Mouse (Mus musculus): ENCODE data around the gene Rps8. TPM values are rescaled to one million over a fixed set of nuclear protein-coding genes. Genes with fewer than 3 reads are reported as not detected.

Gene Rps8
- polyA plus RNA-seq, 1 experiment from 2014 or later = 578 TPM

DNA sequence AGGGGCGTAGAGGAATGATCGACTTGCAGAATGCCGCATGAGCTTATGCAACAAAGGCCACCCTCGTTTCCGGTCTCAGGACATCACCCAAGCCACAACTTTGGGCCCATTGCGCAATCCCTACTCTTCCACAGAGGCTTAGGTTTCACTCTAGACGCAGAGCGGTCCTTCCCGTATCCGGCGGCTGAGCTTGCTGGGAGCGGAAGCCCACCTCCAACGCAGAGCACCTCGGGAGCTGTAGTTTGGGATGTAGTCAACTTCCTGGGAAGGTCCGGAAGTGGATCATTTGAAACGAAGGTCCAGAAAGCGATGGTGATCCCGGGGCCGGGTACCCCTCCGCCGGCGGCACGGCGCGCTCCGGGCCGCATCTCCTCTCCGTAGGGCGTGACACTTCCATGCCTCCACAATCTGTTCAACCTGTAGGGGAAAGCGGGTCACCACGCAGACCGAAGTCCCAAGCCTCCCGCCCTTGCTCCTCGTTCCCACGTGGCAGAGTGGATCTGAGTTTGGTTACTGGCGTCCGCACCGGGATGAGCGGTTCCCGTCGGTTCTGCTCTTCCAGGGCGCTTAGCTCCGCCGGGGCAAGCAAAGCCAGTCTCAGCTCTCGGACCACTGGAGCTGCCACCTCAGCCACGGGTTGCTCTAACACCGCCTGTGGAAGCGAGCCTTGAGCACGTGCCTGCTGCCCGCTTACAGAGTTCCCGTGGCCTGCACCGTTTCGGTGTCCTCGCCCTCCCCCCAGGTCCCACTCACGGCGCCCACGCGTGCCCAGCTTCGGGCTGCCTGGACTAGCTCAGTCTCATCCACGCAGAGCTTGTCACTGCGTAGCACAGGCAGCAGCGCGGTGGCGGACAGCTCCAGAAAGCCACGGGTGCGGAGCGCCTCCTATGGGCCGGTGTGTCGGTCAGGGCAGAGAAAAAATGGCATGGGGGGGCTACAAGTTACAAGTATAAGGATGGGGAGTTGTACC lies 35.3 kb downstream of the Rps8 start:
- no peaks in the 10 kb centered on the region for H3K36me3 ChIP-seq
- H3K4me2 ChIP-seq (replicated peaks) = peak overlapping the region; percentile 99
- H3K27me3 ChIP-seq (replicated peaks) = no peaks in the 10 kb centered on the region
- under 1% methylated on average over 69 of the region's 69 CpGs for WGBS
- no peaks in the 10 kb centered on the region for H3K9me3 ChIP-seq
- H3K9ac ChIP-seq = peak overlapping the region; percentile 71
- H3K4me1 ChIP-seq = peaks cover 16% of the 10 kb centered on the region
- peak overlapping the region; percentile 63 for H3K4me3 ChIP-seq
- ATAC-seq (ENCODE audit: low FRiP score, low read depth) = peak; percentile 91
- H3K27ac ChIP-seq = peak overlapping the region; percentile 83

DNA sequence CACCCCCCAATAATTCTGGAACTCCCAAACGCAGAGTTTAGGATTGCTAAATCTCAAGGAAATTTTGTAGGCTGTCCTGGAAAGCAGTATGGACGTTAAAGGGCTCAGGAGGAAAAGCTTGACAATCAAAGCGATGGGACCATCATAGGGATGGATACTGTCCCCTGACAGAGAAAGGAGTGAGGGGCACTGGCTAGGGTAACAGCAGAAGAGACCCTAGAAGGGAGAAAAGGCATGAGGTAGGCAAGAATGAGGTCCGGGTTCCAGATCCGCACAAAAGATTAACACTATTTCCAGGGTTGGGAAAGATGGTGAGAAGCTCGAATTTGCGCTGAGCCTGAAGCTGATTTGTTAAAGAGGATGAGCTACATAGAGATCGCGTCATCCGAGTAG lies 36.0 kb downstream of the Rps8 start:
- Histone ChIP-seq H3K4me3 (peak overlapping the region; percentile 63), H3K9me3 (no peaks in the 10 kb centered on the region), H3K9ac (peak overlapping the region; percentile 71), H3K4me1 (peaks cover 9% of the 10 kb centered on the region), H3K27ac (peak overlapping the region; percentile 83), H3K27me3 (replicated peaks) (no peaks in the 10 kb centered on the region), H3K4me2 (replicated peaks) (peak overlapping the region; percentile 99), H3K36me3 (no peaks in the 10 kb centered on the region)
- WGBS = 7% methylated on average over 10 of the region's 10 CpGs
- peak; percentile 31; the same call in 1 of the 2 replicates for ATAC-seq (ENCODE audit: low FRiP score, low read depth)

DNA sequence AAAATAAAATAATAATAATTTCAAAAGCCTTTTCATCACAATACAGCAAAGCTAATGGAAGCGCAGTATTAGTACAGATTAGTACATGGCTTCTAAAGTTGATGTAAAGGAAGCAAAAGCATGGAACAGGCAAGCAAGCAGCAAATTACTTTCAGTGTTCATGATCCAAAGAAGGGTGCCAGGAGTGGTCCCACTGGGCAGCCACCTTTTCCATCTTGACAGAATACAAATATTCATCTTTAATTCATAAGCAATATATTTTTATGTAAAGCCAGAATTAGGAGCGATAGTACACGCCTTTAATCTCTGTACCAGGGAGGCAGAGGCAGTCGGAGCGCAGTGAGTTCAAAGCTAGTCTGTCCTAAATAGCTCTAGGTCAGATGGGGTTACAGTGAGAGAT lies 36.4 kb downstream of the Rps8 start:
- Histone ChIP-seq H3K36me3 (peaks cover 3% of the 10 kb centered on the region; the same call in 1 of the 2 replicates), H3K27me3 (replicated peaks) (no peaks in the 10 kb centered on the region), H3K4me2 (replicated peaks) (peak overlapping the region; percentile 99), H3K4me3 (peak overlapping the region; percentile 63), H3K9me3 (no peaks in the 10 kb centered on the region), H3K27ac (peak overlapping the region; percentile 83), H3K9ac (peak overlapping the region; percentile 71), H3K4me1 (peaks cover 5% of the 10 kb centered on the region)
- ATAC-seq (ENCODE audit: low FRiP score, low read depth) = no peak
- 79% methylated on average over 5 of the region's 5 CpGs for WGBS

DNA sequence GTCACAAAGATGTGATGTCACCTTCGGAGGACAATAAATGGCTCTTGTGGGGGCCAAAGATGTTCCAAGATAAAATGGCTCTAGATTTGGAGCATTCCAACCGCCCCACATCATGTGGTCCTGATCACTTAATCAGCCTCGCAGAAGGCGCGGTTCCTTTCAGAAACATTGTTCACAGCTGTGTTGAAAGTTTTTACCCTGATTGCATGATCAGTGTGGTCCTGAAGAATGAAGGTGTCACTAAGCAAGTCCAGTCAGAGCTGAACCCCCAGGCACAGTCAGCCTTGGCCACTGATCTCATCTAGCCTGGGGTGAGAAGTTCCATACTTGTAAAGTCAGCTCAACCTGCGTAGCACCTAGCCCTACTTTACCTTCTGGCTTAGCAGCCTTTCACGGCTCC lies 38.1 kb downstream of the Rps8 start:
- Histone ChIP-seq H3K36me3 (peaks cover 14% of the 10 kb centered on the region), H3K4me3 (no peak overlapping the region), H3K27ac (no peak overlapping the region), H3K27me3 (replicated peaks) (no peaks in the 10 kb centered on the region), H3K4me1 (peaks cover 3% of the 10 kb centered on the region), H3K4me2 (replicated peaks) (no peak overlapping the region), H3K9ac (no peak overlapping the region), H3K9me3 (no peaks in the 10 kb centered on the region)
- 92% methylated on average over 7 of the region's 7 CpGs for WGBS
- ATAC-seq (ENCODE audit: low FRiP score, low read depth) = no peak

DNA sequence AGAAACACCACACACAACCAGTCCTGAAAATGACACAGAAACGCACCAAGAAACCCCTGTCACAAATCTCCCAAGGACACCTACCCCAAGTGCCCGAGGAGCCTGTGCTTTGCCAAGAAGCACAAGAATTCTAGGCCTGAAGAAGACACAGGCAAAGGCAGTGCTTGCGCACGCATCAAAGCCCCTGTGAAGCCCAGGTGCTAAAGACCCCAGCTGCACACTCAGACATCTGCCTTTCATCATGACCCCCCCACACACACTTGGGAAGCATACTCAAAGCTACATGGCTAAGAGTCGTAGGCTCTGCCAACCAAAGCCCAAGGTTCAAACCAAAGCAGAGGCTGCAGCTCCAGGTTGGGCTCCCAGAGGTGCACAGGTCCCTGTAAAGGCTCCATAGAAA lies 40.5 kb downstream of the Rps8 start:
- Histone ChIP-seq H3K4me2 (replicated peaks) (no peak overlapping the region), H3K27me3 (replicated peaks) (no peaks in the 10 kb centered on the region), H3K9ac (no peak overlapping the region), H3K27ac (no peak overlapping the region), H3K4me3 (no peak overlapping the region), H3K36me3 (peaks cover 25% of the 10 kb centered on the region), H3K4me1 (no peaks in the 10 kb centered on the region), H3K9me3 (no peaks in the 10 kb centered on the region)
- no peak for ATAC-seq (ENCODE audit: low FRiP score, low read depth)
- 85% methylated on average over 5 of the region's 5 CpGs for WGBS

DNA sequence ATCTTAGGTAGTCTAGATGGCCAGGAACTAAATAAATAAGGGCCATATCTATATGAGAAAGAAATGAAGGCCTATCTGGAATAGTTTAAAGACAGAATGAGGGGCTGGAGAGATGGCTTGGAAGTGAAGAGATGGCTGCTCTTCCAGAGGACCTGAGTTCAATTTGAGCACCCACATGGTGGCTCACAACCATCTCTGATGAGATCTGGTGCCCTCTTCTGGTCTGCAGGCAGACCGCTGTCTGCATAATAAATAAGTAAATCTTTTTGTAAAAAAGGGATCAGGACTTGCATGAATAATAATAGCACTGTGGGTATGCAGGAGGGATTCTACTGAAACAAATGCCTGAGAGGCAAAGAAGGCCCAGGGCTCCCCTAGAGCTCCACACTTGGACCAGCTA lies 42.8 kb downstream of the Rps8 start:
- Histone ChIP-seq H3K36me3 (peaks cover 48% of the 10 kb centered on the region), H3K4me3 (no peak overlapping the region), H3K9ac (no peak overlapping the region), H3K4me1 (no peaks in the 10 kb centered on the region), H3K9me3 (no peaks in the 10 kb centered on the region), H3K27ac (no peak overlapping the region), H3K27me3 (replicated peaks) (no peaks in the 10 kb centered on the region), H3K4me2 (replicated peaks) (no peak overlapping the region)
- ATAC-seq (ENCODE audit: low FRiP score, low read depth) = no peak
- WGBS = 90% methylated on average over 1 of the region's 1 CpGs

DNA sequence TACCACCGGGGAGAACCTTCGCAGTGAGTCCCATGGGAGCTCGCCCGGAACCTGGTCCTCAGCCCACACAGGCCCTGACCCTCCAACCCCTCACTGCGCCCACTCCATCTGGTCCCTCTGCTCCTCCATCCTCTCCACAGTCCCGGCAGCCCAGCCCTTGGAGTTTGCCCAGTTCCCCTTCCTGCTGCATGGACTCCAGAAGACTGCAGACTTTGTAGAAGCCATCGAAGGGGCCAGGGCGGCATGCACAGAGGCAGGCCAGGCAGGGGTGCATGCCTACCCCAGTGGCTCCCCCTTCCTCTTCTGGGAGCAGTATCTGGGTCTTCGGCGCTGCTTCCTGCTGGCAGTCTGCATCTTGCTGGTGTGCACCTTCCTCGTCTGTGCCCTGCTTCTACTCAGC lies 45.1 kb downstream of the Rps8 start:
- Histone ChIP-seq H3K27ac (no peak overlapping the region), H3K4me3 (no peak overlapping the region), H3K9ac (no peak overlapping the region), H3K9me3 (no peaks in the 10 kb centered on the region), H3K27me3 (replicated peaks) (no peaks in the 10 kb centered on the region), H3K4me2 (replicated peaks) (no peak overlapping the region), H3K4me1 (no peaks in the 10 kb centered on the region), H3K36me3 (peaks cover 51% of the 10 kb centered on the region)
- WGBS = 95% methylated on average over 11 of the region's 11 CpGs
- ATAC-seq (ENCODE audit: low FRiP score, low read depth) = no peak

DNA sequence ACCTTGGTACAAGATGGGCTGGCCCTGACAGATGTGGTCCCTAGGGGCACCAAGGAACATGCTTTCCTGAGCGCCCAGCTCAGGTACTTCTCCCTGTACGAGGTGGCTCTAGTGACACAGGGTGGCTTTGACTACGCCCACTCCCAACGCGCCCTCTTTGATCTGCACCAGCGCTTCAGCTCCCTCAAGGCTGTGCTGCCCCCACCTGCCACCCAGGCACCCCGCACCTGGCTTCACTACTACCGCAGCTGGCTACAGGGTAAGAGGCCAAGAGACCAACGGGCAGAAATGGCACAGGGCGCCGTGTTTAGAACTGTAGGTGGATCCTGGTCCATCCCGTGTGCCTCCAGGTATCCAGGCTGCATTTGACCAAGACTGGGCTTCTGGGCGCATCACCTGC lies 45.8 kb downstream of the Rps8 start:
- no peak overlapping the region for H3K27ac ChIP-seq
- H3K9me3 ChIP-seq = no peaks in the 10 kb centered on the region
- no peak overlapping the region for H3K9ac ChIP-seq
- H3K36me3 ChIP-seq = peaks cover 51% of the 10 kb centered on the region
- ATAC-seq (ENCODE audit: low FRiP score, low read depth) = no peak
- H3K4me2 ChIP-seq (replicated peaks) = no peak overlapping the region
- 94% methylated on average over 13 of the region's 13 CpGs for WGBS
- no peak overlapping the region for H3K4me3 ChIP-seq
- no peaks in the 10 kb centered on the region for H3K27me3 ChIP-seq (replicated peaks)
- H3K4me1 ChIP-seq = no peaks in the 10 kb centered on the region

DNA sequence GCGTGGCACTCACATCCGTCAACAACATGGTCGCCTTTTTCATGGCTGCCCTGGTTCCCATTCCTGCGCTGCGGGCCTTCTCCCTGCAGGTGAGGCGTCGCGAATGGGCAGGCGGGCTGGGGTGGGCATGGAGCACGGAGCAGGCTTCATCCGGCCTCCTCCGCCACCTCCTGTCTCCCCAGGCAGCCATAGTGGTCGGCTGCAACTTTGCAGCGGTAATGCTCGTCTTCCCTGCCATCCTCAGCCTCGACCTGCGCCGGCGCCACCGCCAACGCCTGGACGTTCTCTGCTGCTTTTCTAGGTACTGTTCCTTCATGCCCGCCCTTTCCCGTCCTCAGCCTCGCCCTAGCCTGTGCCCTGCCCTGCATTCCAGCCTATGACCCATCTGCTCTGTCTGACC lies 46.7 kb downstream of the Rps8 start:
- Histone ChIP-seq H3K27me3 (replicated peaks) (no peaks in the 10 kb centered on the region), H3K36me3 (peaks cover 45% of the 10 kb centered on the region), H3K4me2 (replicated peaks) (no peak overlapping the region), H3K4me3 (no peak overlapping the region), H3K4me1 (no peaks in the 10 kb centered on the region), H3K27ac (no peak overlapping the region), H3K9ac (no peak overlapping the region), H3K9me3 (no peaks in the 10 kb centered on the region)
- WGBS = 92% methylated on average over 25 of the region's 25 CpGs
- no peak for ATAC-seq (ENCODE audit: low FRiP score, low read depth)

DNA sequence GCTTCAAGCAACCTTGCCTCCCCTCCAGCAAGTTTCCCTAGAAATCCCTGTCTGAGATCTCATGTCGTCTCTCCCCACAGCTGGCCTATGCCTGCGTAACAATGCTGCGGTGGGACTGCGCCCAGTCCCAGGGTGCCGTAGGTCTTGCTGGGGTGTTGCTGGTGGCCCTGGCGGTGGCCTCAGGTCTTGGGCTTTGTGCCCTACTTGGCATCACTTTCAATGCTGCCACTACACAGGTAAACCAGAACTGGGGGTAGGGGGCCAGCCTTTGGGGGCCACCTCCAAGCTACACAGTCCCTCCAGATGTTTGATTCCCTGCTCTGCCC lies 47.6 kb downstream of the Rps8 start:
- Histone ChIP-seq H3K4me2 (replicated peaks) (no peak overlapping the region), H3K9ac (no peak overlapping the region), H3K36me3 (peaks cover 40% of the 10 kb centered on the region), H3K27me3 (replicated peaks) (no peaks in the 10 kb centered on the region), H3K4me3 (no peak overlapping the region), H3K27ac (no peak overlapping the region), H3K9me3 (no peaks in the 10 kb centered on the region), H3K4me1 (no peaks in the 10 kb centered on the region)
- no peak for ATAC-seq (ENCODE audit: low FRiP score, low read depth)
- 96% methylated on average over 6 of the region's 6 CpGs for WGBS

DNA sequence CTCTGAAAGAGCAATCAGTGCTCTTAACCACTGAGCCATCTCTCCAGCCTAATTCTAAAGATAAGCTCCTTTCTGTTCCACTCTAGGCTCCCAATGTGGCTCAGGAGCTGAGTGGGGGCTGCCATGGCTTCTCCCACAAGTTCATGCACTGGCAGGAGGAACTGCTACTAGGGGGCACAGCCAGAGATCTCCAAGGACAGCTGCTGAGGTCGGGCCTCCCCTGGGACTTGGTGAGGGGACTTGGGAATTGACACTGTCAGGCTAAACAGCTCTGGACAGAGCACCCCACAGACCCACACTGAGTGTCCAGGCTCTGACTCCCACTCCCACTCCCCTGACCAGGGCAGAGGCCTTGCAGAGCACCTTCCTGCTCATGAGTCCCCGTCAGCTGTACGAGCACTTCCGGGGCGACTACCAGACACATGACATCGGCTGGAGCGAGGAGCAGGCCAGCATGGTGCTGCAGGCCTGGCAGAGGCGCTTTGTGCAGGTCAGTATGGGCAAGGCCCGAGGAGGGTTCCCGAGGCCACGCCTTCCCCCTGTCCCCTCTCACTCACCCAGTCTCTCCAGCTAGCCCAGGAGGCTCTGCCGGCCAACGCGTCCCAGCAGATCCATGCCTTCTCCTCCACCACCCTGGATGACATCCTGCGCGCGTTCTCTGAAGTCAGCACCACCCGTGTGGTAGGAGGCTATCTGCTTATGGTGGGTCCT lies 48.1 kb downstream of the Rps8 start:
- no peak for ATAC-seq (ENCODE audit: low FRiP score, low read depth)
- Histone ChIP-seq H3K4me3 (no peak overlapping the region), H3K9ac (no peak overlapping the region), H3K27me3 (replicated peaks) (no peaks in the 10 kb centered on the region), H3K4me1 (no peaks in the 10 kb centered on the region), H3K9me3 (no peaks in the 10 kb centered on the region), H3K36me3 (peaks cover 40% of the 10 kb centered on the region), H3K27ac (no peak overlapping the region), H3K4me2 (replicated peaks) (no peak overlapping the region)
- WGBS = 93% methylated on average over 18 of the region's 18 CpGs

DNA sequence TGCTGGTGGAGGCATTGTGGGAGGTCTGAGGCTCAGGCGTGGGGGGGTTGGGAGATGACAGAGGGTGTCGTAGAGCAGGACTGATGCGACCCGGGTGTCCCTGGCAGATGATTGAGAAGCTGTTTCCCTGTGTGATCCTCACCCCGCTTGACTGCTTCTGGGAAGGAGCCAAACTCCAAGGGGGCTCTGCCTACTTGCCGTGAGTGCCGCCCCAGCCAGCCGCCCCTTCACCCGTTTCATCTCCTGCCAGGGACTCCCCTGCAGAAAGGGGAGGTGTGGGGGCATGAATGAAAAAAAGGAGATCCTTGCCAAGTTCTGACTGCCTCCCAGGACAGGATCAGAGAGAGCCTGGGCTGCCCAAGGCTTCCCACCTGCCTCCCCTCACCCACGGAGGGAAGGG lies 50.9 kb downstream of the Rps8 start:
- no peaks in the 10 kb centered on the region for H3K27me3 ChIP-seq (replicated peaks)
- H3K36me3 ChIP-seq = peaks cover 24% of the 10 kb centered on the region
- no peak overlapping the region for H3K27ac ChIP-seq
- H3K4me2 ChIP-seq (replicated peaks) = no peak overlapping the region
- 82% methylated on average over 10 of the region's 10 CpGs for WGBS
- no peak for ATAC-seq (ENCODE audit: low FRiP score, low read depth)
- H3K9me3 ChIP-seq = no peaks in the 10 kb centered on the region
- H3K4me1 ChIP-seq = no peaks in the 10 kb centered on the region
- H3K9ac ChIP-seq = no peak overlapping the region
- no peak overlapping the region for H3K4me3 ChIP-seq
